Mouse (Mus musculus): Measurements from ENCODE around the gene Fat3. TPM values are rescaled to one million over a fixed set of nuclear protein-coding genes. Genes with fewer than 3 reads are reported as not detected.
A peak's percentile ranks its signal among the peaks of the same experiment; 100 is the strongest.

The Fat3 gene
- polyA plus RNA-seq, 1 experiment from 2014 or later: 7.5 TPM

DNA sequence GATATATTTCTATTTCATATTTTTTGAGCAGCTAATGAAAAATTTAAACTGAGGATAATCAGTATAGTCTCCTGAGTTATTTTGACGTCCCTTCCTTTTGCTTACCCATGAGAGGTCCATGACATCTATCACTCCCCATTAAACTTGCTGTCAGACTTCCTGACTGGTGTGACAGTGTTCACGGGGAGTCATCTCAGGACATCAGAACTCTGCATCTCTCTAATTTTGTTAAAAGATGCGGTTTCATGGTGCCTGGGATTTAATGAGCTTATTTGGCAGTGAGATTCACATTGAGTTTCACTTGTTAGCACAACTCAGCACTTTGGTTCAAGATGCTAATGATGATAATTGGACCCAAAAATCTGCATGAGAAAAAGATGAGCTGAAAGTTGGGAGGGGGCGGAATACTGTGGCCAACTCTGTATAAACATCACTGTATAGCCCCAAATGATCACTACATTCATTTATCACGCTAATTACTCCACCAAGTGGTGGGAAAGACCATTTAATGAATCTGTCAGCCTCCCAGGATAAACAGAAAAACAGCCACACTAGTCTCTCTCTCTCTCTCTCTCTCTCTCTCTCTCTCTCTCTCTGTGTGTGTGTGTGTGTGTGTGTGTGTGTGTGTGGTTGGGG is 545.8 kb downstream of the Fat3 start:
- no peaks in the 10 kb centered on the region for H3K9me3 ChIP-seq (ENCODE audit: control insufficient read depth, low read length)
- ATAC-seq: peak; percentile 56; the same call in 1 of the 2 replicates
- H3K27ac ChIP-seq (ENCODE audit: low read depth, low read length): no peak overlapping the region
- no peak overlapping the region for H3K4me2 ChIP-seq (ENCODE audit: low read length)
- H3K4me3 ChIP-seq (ENCODE audit: low read length): no peak overlapping the region
- 52% methylated on average over 5 of the region's 5 CpGs for WGBS
- H3K27me3 ChIP-seq (replicated peaks; ENCODE audit: control insufficient read depth, insufficient read depth, low read length): no peaks in the 10 kb centered on the region
- no peaks in the 10 kb centered on the region; the same call in 1 of the 2 replicates for H3K4me1 ChIP-seq (ENCODE audit: control insufficient read depth, insufficient read depth, low read depth, low read length)
- peaks cover 5% of the 10 kb centered on the region; the same call in 1 of the 2 replicates for H3K36me3 ChIP-seq (ENCODE audit: control insufficient read depth, insufficient read depth, low read length)
- H3K9ac ChIP-seq (ENCODE audit: low read depth, low read length): no peak overlapping the region

DNA sequence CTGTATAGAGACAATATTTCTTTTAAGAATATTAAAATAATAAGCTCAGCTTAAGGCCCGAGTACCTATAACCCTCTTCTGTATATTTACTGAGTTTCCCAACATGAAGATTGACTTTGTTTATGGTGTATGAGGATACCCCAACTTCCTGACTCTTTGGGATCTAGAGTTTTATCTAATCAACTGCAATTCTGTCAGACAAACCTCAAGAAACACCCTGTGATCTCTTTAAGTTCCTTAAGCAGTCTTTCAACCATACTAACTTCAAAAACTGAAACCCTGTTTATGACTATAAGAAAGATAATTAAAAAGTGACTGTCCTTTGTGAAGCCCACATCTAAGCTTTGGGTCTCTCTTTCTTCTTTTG is 546.8 kb downstream of the Fat3 start:
- no peak for ATAC-seq

DNA sequence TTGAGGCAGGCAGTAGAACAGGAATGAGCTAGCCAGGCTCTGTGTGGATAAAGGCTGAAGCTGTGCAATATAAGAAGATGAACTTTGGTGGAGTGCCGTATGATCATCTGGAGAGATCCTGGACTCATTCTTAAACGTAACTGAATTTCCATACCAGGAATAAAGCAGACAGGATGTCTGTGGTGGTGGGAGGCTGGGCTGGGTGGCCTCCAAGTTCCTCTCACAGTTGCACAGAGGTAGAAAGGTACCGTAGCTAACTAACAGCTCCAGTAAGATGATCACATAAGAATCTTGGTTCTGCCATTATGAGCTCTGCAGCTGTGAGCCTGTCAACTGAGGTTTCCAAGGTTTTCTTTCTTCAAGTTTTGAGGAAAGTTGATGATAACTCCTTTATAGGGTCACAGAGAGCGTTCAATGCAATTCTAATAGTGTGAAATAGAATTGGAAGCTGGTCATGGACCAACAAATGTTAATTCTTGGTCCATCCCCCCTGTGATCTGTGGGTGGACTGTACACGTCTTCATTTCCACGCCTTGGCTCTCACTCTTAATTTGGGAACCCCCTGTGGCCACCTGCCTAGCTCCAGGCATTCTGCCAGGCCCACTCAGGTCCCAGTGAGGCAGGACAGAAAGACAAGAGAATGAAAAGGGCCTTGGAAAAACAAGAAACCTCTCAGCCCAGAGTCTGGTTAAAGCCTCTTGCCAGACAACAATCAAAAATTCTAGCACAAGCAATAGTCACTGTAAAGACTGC is 547.3 kb downstream of the Fat3 start:
- H3K4me3 ChIP-seq (ENCODE audit: low read length): no peak overlapping the region
- no peak overlapping the region for H3K9ac ChIP-seq (ENCODE audit: low read depth, low read length)
- no peak overlapping the region for H3K4me2 ChIP-seq (ENCODE audit: low read length)
- no peaks in the 10 kb centered on the region for H3K9me3 ChIP-seq (ENCODE audit: control insufficient read depth, low read length)
- H3K4me1 ChIP-seq (ENCODE audit: control insufficient read depth, insufficient read depth, low read depth, low read length): no peaks in the 10 kb centered on the region; the same call in 1 of the 2 replicates
- ATAC-seq: no peak
- no peaks in the 10 kb centered on the region for H3K36me3 ChIP-seq (ENCODE audit: control insufficient read depth, insufficient read depth, low read length)
- WGBS: 58% methylated on average over 6 of the region's 6 CpGs
- H3K27me3 ChIP-seq (replicated peaks; ENCODE audit: control insufficient read depth, insufficient read depth, low read length): no peaks in the 10 kb centered on the region
- H3K27ac ChIP-seq (ENCODE audit: low read depth, low read length): no peak overlapping the region

More for the DNA sequence above, 546.8 kb downstream of the Fat3 start:
- H3K9me3 ChIP-seq (ENCODE audit: control insufficient read depth, low read length): no peaks in the 10 kb centered on the region
- no peaks in the 10 kb centered on the region for H3K36me3 ChIP-seq (ENCODE audit: control insufficient read depth, insufficient read depth, low read length)
- WGBS: 79% methylated on average over 1 of the region's 1 CpGs
- H3K27ac ChIP-seq (ENCODE audit: low read depth, low read length): no peak overlapping the region
- H3K27me3 ChIP-seq (replicated peaks; ENCODE audit: control insufficient read depth, insufficient read depth, low read length): no peaks in the 10 kb centered on the region
- H3K4me1 ChIP-seq (ENCODE audit: control insufficient read depth, insufficient read depth, low read depth, low read length): no peaks in the 10 kb centered on the region; the same call in 1 of the 2 replicates
- H3K9ac ChIP-seq (ENCODE audit: low read depth, low read length): no peak overlapping the region
- no peak overlapping the region for H3K4me3 ChIP-seq (ENCODE audit: low read length)
- no peak overlapping the region for H3K4me2 ChIP-seq (ENCODE audit: low read length)

DNA sequence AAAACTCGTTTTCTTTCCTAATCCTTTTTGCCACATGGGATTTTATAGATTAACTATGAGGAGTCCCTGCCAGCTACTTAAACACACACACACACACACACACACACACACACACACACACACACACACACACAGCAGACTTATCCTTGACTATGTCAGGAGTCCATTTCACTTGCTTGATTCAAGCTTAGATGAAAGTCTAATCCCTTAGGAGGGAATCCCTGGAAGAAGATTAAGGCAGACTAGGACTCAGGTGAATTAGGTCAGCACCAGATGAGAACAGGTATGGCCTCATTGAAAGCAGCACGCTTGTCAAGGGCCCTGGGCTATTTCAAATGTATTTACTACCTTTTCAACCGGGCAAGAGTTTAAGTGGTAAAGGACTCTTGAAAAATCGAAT is 553.0 kb downstream of the Fat3 start:
- Histone ChIP-seq H3K9ac (ENCODE audit: low read depth, low read length) (no peak overlapping the region), H3K4me2 (ENCODE audit: low read length) (no peak overlapping the region), H3K4me1 (ENCODE audit: control insufficient read depth, insufficient read depth, low read depth, low read length) (no peaks in the 10 kb centered on the region), H3K27me3 (replicated peaks; ENCODE audit: control insufficient read depth, insufficient read depth, low read length) (no peaks in the 10 kb centered on the region), H3K9me3 (ENCODE audit: control insufficient read depth, low read length) (no peaks in the 10 kb centered on the region), H3K4me3 (ENCODE audit: low read length) (no peak overlapping the region), H3K36me3 (ENCODE audit: control insufficient read depth, insufficient read depth, low read length) (no peaks in the 10 kb centered on the region), H3K27ac (ENCODE audit: low read depth, low read length) (no peak overlapping the region)
- no peak for ATAC-seq
- WGBS: 83% methylated on average over 4 of the region's 4 CpGs

DNA sequence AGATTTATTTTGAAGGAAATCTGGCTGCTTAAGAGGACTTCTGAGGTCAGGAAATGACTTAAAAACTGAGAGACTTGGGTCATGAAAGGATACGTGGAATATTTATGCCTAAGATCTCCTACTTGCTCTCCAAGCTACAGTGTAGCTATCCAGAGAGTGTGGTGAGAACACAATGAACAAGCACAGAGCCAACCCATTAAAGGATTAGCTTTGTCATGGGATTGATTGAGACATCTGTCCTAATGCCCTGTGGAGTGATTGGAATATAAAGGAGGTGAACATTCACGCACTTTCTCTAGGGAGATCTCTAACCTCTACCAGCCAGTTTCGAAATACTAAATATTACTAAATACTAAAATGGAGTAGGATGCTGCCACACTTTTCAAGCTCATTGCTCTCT is 556.9 kb downstream of the Fat3 start:
- no peaks in the 10 kb centered on the region for H3K9me3 ChIP-seq (ENCODE audit: control insufficient read depth, low read length)
- H3K36me3 ChIP-seq (ENCODE audit: control insufficient read depth, insufficient read depth, low read length): no peaks in the 10 kb centered on the region
- H3K9ac ChIP-seq (ENCODE audit: low read depth, low read length): no peak overlapping the region
- no peak overlapping the region for H3K4me2 ChIP-seq (ENCODE audit: low read length)
- H3K4me3 ChIP-seq (ENCODE audit: low read length): no peak overlapping the region
- H3K27me3 ChIP-seq (replicated peaks; ENCODE audit: control insufficient read depth, insufficient read depth, low read length): no peaks in the 10 kb centered on the region
- ATAC-seq: no peak
- whole genome bisulfite sequencing: 37% methylated on average over 3 of the region's 3 CpGs
- no peaks in the 10 kb centered on the region for H3K4me1 ChIP-seq (ENCODE audit: control insufficient read depth, insufficient read depth, low read depth, low read length)
- H3K27ac ChIP-seq (ENCODE audit: low read depth, low read length): no peak overlapping the region

DNA sequence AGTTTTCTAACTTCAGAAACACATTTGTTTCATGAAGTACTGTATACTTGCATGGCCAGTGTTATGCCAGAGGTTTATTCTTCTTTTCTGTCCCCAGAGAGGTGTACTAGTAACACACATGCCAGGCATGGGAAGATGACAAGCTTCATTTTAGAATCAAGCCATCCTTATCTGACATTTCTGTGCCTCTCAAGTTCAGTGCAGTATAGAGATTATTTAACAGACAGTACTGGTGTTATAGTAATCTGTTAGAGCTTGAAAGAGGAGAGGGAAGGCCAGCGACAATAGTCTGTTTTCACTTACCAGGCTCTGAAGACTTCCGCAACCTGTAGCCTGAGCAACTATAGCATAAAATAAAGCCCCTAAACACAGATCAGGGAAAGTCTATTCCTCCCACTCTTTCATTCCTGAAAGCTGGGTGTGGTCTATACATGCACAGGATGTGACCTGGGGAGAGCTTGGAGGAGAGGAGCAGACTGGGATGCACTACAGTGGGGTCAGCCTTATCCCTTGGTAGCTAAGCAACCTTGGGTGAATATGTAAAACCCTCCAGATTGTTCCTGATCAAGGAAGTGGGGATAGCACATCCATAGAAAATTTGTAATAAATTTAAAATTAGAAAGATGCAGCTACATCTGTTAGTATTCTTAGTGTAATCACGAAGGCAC is 557.5 kb downstream of the Fat3 start:
- no peak overlapping the region for H3K4me2 ChIP-seq (ENCODE audit: low read length)
- whole genome bisulfite sequencing: 82% methylated on average over 3 of the region's 3 CpGs
- ATAC-seq: no peak

DNA sequence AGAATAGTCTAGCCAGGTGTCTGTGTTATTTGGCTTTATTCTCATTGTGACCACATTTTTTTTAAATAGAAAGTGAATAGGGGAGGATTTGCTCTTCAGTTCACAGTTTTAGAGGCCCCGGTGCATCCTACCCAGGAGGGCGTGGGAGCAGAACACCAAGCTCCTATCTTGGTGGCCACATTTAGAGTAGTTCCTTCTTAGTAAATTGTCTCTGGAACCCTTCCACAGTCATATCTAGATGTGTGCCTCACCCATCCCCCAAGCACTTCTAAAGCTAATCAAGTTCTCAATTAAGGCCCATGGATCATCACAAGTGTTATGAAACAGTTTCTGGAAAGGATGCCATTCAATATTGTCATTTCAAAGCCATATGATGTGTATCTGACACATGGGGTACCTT is 559.3 kb downstream of the Fat3 start:
- Histone ChIP-seq H3K27me3 (replicated peaks; ENCODE audit: control insufficient read depth, insufficient read depth, low read length) (no peaks in the 10 kb centered on the region), H3K27ac (ENCODE audit: low read depth, low read length) (no peak overlapping the region), H3K4me2 (ENCODE audit: low read length) (no peak overlapping the region), H3K36me3 (ENCODE audit: control insufficient read depth, insufficient read depth, low read length) (no peaks in the 10 kb centered on the region), H3K9ac (ENCODE audit: low read depth, low read length) (no peak overlapping the region), H3K9me3 (ENCODE audit: control insufficient read depth, low read length) (no peaks in the 10 kb centered on the region), H3K4me1 (ENCODE audit: control insufficient read depth, insufficient read depth, low read depth, low read length) (no peaks in the 10 kb centered on the region), H3K4me3 (ENCODE audit: low read length) (no peak overlapping the region)
- ATAC-seq: no peak
- 90% methylated on average over 2 of the region's 2 CpGs for WGBS

More for the DNA sequence above, 557.5 kb downstream of the Fat3 start:
- Histone ChIP-seq H3K4me1 (ENCODE audit: control insufficient read depth, insufficient read depth, low read depth, low read length) (no peaks in the 10 kb centered on the region), H3K36me3 (ENCODE audit: control insufficient read depth, insufficient read depth, low read length) (no peaks in the 10 kb centered on the region), H3K27ac (ENCODE audit: low read depth, low read length) (no peak overlapping the region), H3K27me3 (replicated peaks; ENCODE audit: control insufficient read depth, insufficient read depth, low read length) (no peaks in the 10 kb centered on the region), H3K9me3 (ENCODE audit: control insufficient read depth, low read length) (no peaks in the 10 kb centered on the region), H3K4me3 (ENCODE audit: low read length) (no peak overlapping the region), H3K9ac (ENCODE audit: low read depth, low read length) (no peak overlapping the region)

DNA sequence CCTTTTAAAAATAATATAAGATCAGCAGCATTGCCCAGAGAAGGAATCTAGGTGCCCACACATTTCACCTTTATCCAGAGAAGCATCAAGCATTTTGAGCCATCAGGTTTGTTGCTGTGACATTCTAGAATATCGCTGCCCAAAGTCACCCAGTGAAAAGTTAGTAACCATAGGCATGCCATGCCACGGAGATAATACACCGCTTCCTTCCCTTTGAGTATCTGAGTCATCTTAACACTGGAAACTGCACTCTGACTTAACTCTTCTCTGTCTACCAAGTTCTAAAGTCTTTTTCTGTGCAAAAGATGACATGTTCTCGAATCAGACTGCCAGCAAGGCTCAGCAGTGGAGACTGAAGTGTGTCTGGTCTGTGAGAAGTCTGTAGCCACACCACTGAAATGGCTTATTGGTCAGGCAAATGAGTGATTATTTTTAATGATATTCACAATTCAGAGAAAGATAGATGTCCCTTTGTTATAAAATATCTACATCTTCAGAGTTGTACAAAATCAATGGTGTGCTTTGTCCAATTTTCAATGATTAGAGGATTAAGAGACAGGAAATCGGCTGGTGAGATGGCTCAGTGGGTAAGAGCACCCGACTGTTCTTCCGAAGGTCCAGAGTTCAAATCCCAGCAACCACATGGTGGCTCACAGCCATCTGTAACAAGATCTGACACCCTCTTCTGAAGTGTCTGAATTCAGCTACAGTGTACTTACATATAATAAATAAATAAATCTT is 560.0 kb downstream of the Fat3 start:
- Histone ChIP-seq H3K27ac (ENCODE audit: low read depth, low read length) (no peak overlapping the region), H3K4me1 (ENCODE audit: control insufficient read depth, insufficient read depth, low read depth, low read length) (no peaks in the 10 kb centered on the region), H3K4me2 (ENCODE audit: low read length) (no peak overlapping the region), H3K4me3 (ENCODE audit: low read length) (no peak overlapping the region), H3K36me3 (ENCODE audit: control insufficient read depth, insufficient read depth, low read length) (no peaks in the 10 kb centered on the region), H3K27me3 (replicated peaks; ENCODE audit: control insufficient read depth, insufficient read depth, low read length) (no peaks in the 10 kb centered on the region), H3K9me3 (ENCODE audit: control insufficient read depth, low read length) (no peaks in the 10 kb centered on the region), H3K9ac (ENCODE audit: low read depth, low read length) (no peak overlapping the region)
- no peak for ATAC-seq
- WGBS: 85% methylated on average over 7 of the region's 7 CpGs

DNA sequence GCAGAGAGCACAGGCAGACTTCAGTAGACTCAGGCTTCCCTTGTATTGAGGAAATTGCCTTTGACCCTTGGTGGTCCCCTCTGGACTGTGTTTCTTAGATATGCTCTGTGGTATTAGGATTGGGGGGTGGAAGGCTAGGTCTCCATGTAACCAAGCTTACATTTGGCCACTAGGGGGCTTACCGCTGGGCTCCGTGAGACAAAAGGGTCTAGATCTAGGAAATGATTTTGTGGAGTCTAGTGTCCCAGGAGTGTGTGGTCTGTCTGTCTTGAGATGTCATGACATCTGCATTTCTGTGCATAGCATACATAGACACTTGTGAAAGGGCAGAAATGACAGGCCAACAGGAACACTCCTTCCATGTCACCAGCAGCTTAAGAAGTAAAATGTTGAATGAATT is 561.5 kb downstream of the Fat3 start:
- H3K4me3 ChIP-seq (ENCODE audit: low read length): no peak overlapping the region
- no peak overlapping the region for H3K4me2 ChIP-seq (ENCODE audit: low read length)
- no peak overlapping the region for H3K27ac ChIP-seq (ENCODE audit: low read depth, low read length)
- ATAC-seq: no peak
- no peaks in the 10 kb centered on the region for H3K27me3 ChIP-seq (replicated peaks; ENCODE audit: control insufficient read depth, insufficient read depth, low read length)
- no peaks in the 10 kb centered on the region for H3K4me1 ChIP-seq (ENCODE audit: control insufficient read depth, insufficient read depth, low read depth, low read length)
- WGBS: 47% methylated on average over 2 of the region's 2 CpGs
- H3K9ac ChIP-seq (ENCODE audit: low read depth, low read length): no peak overlapping the region
- no peaks in the 10 kb centered on the region for H3K9me3 ChIP-seq (ENCODE audit: control insufficient read depth, low read length)
- H3K36me3 ChIP-seq (ENCODE audit: control insufficient read depth, insufficient read depth, low read length): no peaks in the 10 kb centered on the region
